Mouse (Mus musculus) thymus, adult 2 months (tissue): ENCODE measurements around the gene Sv2b.

Experiments
- CTCF ChIP-seq: fragments of 200-500 bp; IDR thresholded peaks from 2 replicates; pipeline ENCODE4 v1.5.1; 2012; ENCODE audit warnings: mild to moderate bottlenecking, control low read depth, low read length, moderate library complexity, borderline replicate concordance; ENCODE audit not compliant: control insufficient read depth, poor library complexity, insufficient read depth; ENCODE audit errors: extremely low read depth
- POLR2A ChIP-seq: fragments of 200-500 bp; IDR thresholded peaks from 2 replicates; pipeline ENCODE4 v1.6.1; 2012; ENCODE audit warnings: mild to moderate bottlenecking, low read length, control low read depth, moderate library complexity; ENCODE audit not compliant: control insufficient read depth, poor library complexity, insufficient read depth; ENCODE audit errors: extremely low read depth

DNA sequence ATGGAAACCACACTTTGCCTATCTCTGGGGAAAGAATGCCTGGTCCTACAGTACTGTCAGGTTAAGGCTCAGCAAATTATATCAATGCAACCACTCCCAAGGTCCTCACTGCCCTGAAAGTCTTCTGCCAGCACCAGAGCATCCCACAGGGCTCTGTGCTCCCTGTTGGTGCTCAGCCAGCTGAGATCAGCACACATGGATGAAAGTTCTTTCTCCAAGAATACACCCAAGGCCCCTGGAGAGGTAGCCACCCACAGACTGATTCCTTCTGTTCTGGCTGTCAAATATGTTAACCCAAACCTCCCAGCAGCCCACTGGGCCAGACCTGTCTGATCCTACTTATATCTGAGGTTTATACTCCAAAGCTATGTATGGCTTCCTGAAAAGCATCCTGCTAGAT, 32.3 kb downstream of the Sv2b start:
- TF ChIP-seq CTCF (no peak), POLR2A (no peak)
